Mouse (Mus musculus) limb, embryonic 14.5 days (tissue): ENCODE measurements around the gene Prex1. TPM values are rescaled to one million over a fixed set of nuclear protein-coding genes. Genes with fewer than 3 reads are reported as not detected.

ENCODE experiments used
- ATAC-seq: fragments of 200-750 bp; cut with Nextera tagmentation; 2 replicates; pipeline ENCODE4 v1.8.0; 2017; ENCODE audit warnings: low read depth, moderate number of reproducible peaks, moderate TSS enrichment; ENCODE audit not compliant: low FRiP score
- DNase-seq: peaks from one replicate; pipeline ENCODE4 v3.0.0-alpha.2; 2015; ENCODE audit warnings: low spot score
- H3K27ac ChIP-seq: fragments of 300-500 bp; sonication (generic); replicated peaks from 2 replicates; pipeline ENCODE4 v1.5.1; 2014; ENCODE audit warnings: low read depth, mild to moderate bottlenecking, low read length, moderate library complexity, mixed read lengths
- H3K27me3 ChIP-seq: fragments of 300-500 bp; sonication (generic); 2 replicates; pipeline ENCODE4 v1.6.1; 2014; ENCODE audit warnings: low read length, mixed read lengths; ENCODE audit not compliant: control insufficient read depth, insufficient read depth
- H3K36me3 ChIP-seq: fragments of 300-500 bp; sonication (generic); 2 replicates; pipeline ENCODE4 v1.6.1; 2014; ENCODE audit warnings: mild to moderate bottlenecking, low read length, moderate library complexity, mixed read lengths; ENCODE audit not compliant: control insufficient read depth, insufficient read depth
- H3K4me1 ChIP-seq: fragments of 300-500 bp; sonication (generic); 2 replicates; pipeline ENCODE4 v1.6.1; 2014; ENCODE audit warnings: antibody characterized with exemption, low read length, mixed read lengths; ENCODE audit not compliant: control insufficient read depth, insufficient read depth
- H3K4me2 ChIP-seq: fragments of 300-500 bp; sonication (generic); replicated peaks from 2 replicates; pipeline ENCODE4 v1.6.1; 2014; ENCODE audit warnings: low read depth, mild to moderate bottlenecking, low read length, moderate library complexity; ENCODE audit not compliant: severe bottlenecking
- H3K4me3 ChIP-seq: fragments of 300-500 bp; sonication (generic); replicated peaks from 2 replicates; pipeline ENCODE4 v1.5.1; 2014; ENCODE audit warnings: low read length
- H3K9ac ChIP-seq: fragments of 300-500 bp; sonication (generic); 2 replicates; pipeline ENCODE4 v1.6.1; 2014; ENCODE audit warnings: mild to moderate bottlenecking, low read depth, low read length, moderate library complexity; ENCODE audit not compliant: severe bottlenecking
- H3K9me3 ChIP-seq: fragments of 300-500 bp; sonication (generic); 2 replicates; pipeline ENCODE4 v1.6.1; 2016; ENCODE audit warnings: low read length; ENCODE audit not compliant: control insufficient read depth
- POLR2A ChIP-seq: fragments of 200-500 bp; IDR thresholded peaks from 2 replicates; pipeline ENCODE4 v1.8.0; 2012; ENCODE audit warnings: inconsistent platforms, mild to moderate bottlenecking, moderate library complexity, borderline replicate concordance; ENCODE audit not compliant: insufficient read depth, insufficient read length; ENCODE audit errors: extremely low read depth
- WGBS: fragments of 180-500 bp; shearing (Covaris S2); extraction: QIAGEN DNeasy Blood & Tissue Kit; methylation state at CpG from one replicate; pipeline ENCODE4 v1.1.7; 2014; 5-methylcytosine and 5-hydroxymethylcytosine counted together
- polyA plus RNA-seq, 2 experiments: library from polyadenylated mRNA; depleted of rRNA in 1 of 2; stranded (reverse) in 1 of 2; unstranded in 1 of 2; fragments of >200 nt; fragmentation: Nextera tagmentation in 1 of 2; extraction: Ambion mirVana in 1 of 2; gene quantifications; 2 replicates each; pipeline versions ENCODE4 v1.2.1 to v1.2.3; 2012 to 2014

Gene Prex1
- polyA plus RNA-seq, 2 experiments: 20.1 to 27.9 TPM

GRCm38 (mm10) chr2:166629941-166630674 lies 83.5 kb downstream of the Prex1 start:
- no peaks in the 10 kb centered on the region for H3K4me1 ChIP-seq
- TF ChIP-seq POLR2A: no peak
- H3K36me3 ChIP-seq: peaks cover 5% of the 10 kb centered on the region; the same call in 1 of the 2 replicates
- no peaks in the 10 kb centered on the region for H3K9me3 ChIP-seq
- no peak overlapping the region for H3K4me3 ChIP-seq
- 82% methylated on average over 16 of the region's 17 CpGs for WGBS
- H3K27me3 ChIP-seq: no peaks in the 10 kb centered on the region
- ATAC-seq (no peak), DNase-seq (no peak)
- H3K27ac ChIP-seq: no peak overlapping the region
- H3K4me2 ChIP-seq: no peak overlapping the region
- no peak overlapping the region for H3K9ac ChIP-seq

GRCm38 (mm10) chr2:166627578-166627977 lies 86.1 kb downstream of the Prex1 start:
- Histone ChIP-seq H3K9me3 (no peaks in the 10 kb centered on the region), H3K27me3 (no peaks in the 10 kb centered on the region), H3K36me3 (peaks cover 4% of the 10 kb centered on the region; the same call in 1 of the 2 replicates), H3K27ac (no peak overlapping the region), H3K4me3 (no peak overlapping the region), H3K4me2 (no peak overlapping the region), H3K9ac (no peak overlapping the region), H3K4me1 (peaks cover 9% of the 10 kb centered on the region)
- ATAC-seq (no peak), DNase-seq (no peak)
- no peak for TF ChIP-seq POLR2A
- 91% methylated on average over 6 of the region's 6 CpGs for WGBS

- no peak overlapping the region for H3K4me3 ChIP-seq
- no peak overlapping the region for H3K9ac ChIP-seq
- H3K9me3 ChIP-seq: no peaks in the 10 kb centered on the region
- H3K4me2 ChIP-seq: no peak overlapping the region
- WGBS: 83% methylated on average over 11 of the region's 11 CpGs
- H3K27ac ChIP-seq: no peak overlapping the region
- DNase-seq (no peak), ATAC-seq (no peak)
- TF ChIP-seq POLR2A: no peak
- no peaks in the 10 kb centered on the region for H3K36me3 ChIP-seq
- peaks cover 14% of the 10 kb centered on the region for H3K4me1 ChIP-seq
- no peaks in the 10 kb centered on the region for H3K27me3 ChIP-seq
Measured at GRCm38 (mm10) chr2:166625219-166625618, 88.4 kb downstream of the Prex1 start.

- no peak overlapping the region for H3K4me3 ChIP-seq
- DNase-seq (no peak), ATAC-seq (0 out of 2 replicates have a peak, but pooled peaks have one; percentile 21)
- no peak overlapping the region for H3K4me2 ChIP-seq
- WGBS: 29% methylated on average over 9 of the region's 9 CpGs
- H3K36me3 ChIP-seq: 0 out of 2 replicates have a peak, but pooled peaks cover 11% of the 10 kb centered on the region
- peak overlapping the region; percentile 39; the same call in 1 of the 2 replicates for H3K27ac ChIP-seq
- H3K4me1 ChIP-seq: peaks cover 14% of the 10 kb centered on the region
- 0 out of 2 replicates have a peak overlapping the region, but pooled peaks have one; percentile 12 for H3K9ac ChIP-seq
- TF ChIP-seq POLR2A: no peak
- no peaks in the 10 kb centered on the region for H3K9me3 ChIP-seq
- no peaks in the 10 kb centered on the region for H3K27me3 ChIP-seq
Measured at GRCm38 (mm10) chr2:166623081-166623567, 90.5 kb downstream of the Prex1 start.

- ATAC-seq (no peak), DNase-seq (no peak)
- no peak for TF ChIP-seq POLR2A
- peaks cover 14% of the 10 kb centered on the region for H3K4me1 ChIP-seq
- 77% methylated on average over 7 of the region's 7 CpGs for WGBS
- no peak overlapping the region for H3K9ac ChIP-seq
- H3K27me3 ChIP-seq: no peaks in the 10 kb centered on the region
- H3K4me3 ChIP-seq: no peak overlapping the region
- H3K27ac ChIP-seq: no peak overlapping the region
- H3K9me3 ChIP-seq: no peaks in the 10 kb centered on the region
- no peak overlapping the region for H3K4me2 ChIP-seq
- 0 out of 2 replicates have a peak, but pooled peaks cover 17% of the 10 kb centered on the region for H3K36me3 ChIP-seq
Measured at GRCm38 (mm10) chr2:166622590-166622989, 91.0 kb downstream of the Prex1 start.
